Mouse (Mus musculus) right cerebral cortex, postnatal 36 days (tissue): ENCODE data around the gene Hdgfl3.

ENCODE experiments used
- DNase-seq, 2 experiments: peaks; one replicate each; pipeline ENCODE4 v3.0.0; 2022; ENCODE audit warnings: low spot score in 2 of 2, mixed read lengths in 1 of 2

Hdgfl3 gene

DNA sequence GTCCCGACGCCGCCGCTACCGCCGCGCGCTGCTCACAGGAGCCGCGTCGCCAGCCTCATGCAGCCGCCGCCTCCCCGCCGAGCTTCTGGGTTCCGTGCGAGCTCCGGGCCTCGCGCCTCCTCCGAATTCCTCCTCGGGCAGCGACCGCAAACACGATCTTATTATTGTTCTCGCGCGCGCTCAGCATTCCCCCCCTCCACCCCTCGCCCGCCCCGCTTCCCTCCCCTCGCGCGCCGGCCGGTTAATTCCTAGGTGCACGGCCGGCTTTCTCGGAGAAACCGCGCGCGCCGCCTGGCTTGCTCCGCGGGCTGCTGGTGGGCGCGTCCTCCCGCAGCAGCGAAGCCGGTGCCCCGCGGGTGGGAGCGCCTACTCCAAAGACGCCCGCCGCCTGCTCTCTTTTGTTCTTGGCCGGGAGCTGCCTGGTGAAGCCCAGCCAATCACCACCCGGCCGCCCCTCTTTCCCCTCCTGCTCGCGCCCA lies at the start of gene Hdgfl3:
Gene Hdgfl3 (minus strand): TSS at position 207 of the 479 bp plus-strand sequence.
- peak; percentile 72 to 73 for DNase-seq

DNA sequence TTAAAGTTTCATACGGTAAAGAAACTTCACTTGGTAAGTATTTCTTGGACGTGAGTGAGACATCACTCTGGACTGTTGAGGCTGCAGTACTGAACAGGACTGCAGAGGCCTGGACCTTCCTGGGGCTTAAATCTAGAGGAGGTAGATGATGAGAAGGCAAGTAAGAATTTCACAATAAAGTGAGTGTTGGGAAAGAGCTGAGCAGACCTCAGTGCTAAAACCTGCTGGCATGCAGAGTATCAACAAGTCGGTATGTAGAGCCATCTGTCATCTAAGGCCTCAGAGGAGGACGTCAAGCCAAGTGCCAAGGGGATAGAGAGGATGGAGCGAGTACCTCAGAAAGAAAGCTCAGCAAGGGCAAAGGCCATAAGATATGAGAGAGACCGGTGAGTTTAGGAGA lies 49.4 kb upstream of the Hdgfl3 start:
- no peak for DNase-seq

DNA sequence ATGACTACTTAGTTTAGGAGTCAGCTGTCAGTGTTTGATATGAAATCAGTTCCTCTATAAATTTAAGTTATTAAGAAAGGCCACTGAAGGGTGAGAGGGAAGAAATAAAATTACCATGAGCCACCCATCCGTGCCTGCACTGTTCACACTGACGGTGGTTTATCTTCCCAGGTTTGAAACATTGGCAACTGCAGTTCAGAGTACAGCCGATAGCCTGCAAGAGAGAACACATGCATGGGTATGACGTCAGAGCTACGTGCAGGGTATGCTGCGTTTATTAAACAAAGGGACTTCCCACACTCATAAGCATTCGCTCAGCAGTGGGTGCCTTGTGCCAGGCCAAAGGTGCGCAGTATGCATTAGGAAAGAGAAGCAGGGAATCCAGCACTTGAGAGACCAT lies 44.0 kb upstream of the Hdgfl3 start:
- DNase-seq: no peak

DNA sequence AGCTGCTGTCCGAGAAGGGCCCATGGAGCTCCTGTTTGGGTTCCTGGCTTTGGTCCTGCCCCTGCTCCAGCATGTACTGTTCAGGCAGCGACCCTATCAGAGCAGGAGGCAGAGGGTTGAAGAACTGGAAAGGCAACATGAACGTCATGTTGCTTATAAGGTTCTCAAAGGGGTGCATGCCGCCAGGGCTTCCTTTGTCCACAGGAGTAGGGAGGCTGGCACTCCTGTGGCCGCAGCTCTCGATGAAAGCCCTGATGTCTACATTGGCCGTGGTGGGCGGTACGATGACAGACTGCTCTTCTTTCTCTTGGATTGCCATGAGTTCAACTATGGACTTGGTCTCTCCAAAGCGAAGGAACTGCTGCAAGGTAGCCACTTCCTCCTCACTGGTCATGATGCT lies 40.3 kb upstream of the Hdgfl3 start:
- DNase-seq: no peak

DNA sequence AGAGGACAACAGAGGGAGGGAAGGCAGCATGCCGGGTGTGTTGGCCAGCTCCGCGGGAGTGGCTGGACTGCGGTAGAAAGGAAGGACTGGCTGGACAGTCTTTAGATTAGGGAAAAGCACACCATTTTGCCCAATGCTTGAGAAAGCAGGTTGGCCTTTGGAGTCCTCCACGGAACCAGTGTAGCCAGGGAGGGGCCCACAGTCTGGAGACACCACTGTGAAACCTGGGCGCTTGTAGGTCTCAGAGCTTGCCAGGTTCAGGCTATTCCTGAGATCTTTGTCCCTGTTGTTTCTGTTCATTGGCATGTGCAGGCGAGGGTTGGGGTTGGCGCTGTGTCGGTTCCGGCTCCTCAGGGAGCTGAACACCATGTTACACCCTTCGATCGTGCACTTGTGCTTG lies 39.7 kb upstream of the Hdgfl3 start:
- no peak for DNase-seq

DNA sequence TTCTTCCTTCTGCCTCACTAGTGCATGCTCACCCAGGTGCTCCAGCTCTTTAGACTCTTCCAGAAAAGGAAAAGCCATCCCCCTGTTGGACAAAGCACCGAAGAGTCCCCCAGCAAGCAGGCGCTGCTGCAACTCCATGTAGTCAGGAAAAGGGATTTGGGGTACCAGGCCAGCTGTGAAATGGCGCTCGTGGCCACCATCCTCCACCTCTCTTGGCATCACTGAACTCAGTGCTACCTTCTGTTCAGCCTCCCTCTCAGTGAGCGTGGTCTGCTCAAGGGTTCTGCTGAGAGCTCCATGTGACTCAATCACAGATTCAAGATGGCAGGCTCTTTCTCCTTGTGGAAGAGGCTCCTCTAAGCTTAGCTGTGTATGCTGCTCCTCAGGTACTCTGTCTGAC lies 39.1 kb upstream of the Hdgfl3 start:
- DNase-seq: no peak

DNA sequence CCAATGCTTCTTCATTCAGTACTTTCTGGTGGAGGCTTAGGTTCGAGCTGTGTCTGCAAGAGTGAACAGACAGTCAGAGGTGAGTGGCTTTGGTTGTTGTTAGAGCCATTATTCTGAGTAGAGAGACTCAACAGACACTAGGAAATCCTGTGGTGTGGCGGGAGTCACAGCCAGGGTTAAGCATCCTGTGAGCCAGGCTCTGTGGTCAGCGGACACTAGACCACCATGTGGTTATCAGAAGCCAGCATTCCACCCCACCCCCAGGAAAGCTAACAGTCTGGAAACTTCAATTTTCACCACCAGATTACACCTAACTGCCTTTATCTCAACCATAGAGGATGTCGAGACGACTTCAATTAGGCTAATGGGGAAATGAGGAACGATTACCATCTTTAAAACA lies 34.7 kb upstream of the Hdgfl3 start:
- no peak for DNase-seq

DNA sequence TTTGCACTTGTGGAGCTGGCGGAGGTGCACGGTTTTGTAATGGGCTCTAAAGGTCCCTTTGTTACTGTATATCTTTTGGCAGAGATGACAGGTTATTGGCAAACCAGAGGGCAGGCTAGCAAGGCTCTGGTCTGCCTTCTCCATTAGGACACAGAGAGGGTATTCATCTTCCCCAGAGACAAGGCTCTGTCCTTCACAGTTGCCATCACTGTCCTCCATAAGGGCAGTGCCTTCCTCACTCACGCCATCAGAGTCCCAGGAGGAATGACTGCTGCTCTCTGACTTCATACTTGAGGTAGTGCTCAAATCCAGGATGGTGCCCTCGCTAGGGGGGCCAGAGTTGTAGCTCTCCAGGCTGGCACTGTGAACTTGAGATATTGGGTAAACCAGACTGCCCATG lies 34.2 kb upstream of the Hdgfl3 start:
- no peak for DNase-seq

DNA sequence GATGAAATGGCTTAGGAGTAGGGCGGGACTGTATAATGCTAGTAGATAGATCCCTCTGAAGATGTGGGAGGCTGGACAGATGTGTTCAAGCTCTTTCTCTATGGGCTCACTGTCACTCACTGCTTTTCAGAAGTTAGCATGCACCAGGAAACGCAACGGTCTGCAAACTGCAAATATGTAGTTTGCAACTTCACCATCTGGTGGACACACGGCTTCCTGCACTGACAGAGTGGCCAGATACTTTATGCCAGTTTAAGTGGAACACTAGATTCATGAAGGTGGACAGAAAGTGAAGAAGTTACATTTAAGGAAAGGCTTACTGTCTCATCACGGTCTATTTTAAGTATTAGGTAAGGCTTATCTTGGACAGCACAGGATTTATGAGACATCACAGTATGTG lies 31.9 kb upstream of the Hdgfl3 start:
- DNase-seq: no peak

DNA sequence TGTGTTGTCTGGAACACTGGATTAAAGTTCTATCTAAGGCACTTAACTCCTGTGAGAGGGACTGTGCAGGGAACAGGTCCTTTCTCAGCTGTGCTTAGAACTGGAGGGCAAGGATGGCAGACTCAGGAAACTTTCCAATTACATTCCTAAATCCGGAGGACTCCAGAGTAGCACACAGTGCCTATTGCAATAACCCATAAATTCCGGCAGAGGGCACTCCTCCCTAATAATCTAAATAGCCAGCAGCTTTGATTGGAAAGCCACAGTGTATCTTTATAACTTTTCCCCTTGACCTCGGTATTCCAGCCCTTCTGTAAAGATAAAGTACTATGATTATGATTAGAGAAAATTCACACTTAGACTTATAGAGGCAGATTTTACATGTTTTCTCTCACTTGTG lies 25.4 kb upstream of the Hdgfl3 start:
- DNase-seq: no peak

DNA sequence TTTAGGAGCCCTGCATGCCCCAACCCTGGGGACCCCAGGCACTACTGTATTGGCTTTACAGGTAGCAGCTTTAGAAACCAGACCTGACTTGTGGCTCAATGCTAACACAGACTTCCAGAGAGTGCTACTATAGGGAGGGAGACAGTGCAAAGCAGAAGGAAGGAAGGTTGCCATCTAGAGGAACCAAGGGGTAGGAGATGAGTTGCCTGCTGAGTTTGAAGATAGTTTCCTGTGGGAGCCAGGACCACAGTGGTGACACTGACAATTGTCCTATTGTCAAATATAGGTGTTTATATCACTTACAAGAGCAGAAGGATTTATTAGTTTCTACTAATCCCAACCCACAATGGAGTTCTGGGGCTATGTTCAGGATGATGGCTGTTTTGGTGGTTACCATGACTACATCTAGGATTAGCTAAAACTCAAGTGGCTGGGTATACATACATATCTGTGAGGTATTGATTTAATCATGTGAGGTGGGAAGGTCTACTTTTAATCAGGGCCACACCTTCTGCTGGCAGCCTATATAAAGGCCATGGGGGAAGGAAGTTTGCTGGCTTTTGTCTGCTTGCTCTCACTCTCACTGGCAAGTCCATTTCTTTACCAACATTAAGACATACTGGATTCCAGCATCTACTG lies 20.1 kb upstream of the Hdgfl3 start:
- DNase-seq: peak in 1 of 2 experiments; percentile 32

DNA sequence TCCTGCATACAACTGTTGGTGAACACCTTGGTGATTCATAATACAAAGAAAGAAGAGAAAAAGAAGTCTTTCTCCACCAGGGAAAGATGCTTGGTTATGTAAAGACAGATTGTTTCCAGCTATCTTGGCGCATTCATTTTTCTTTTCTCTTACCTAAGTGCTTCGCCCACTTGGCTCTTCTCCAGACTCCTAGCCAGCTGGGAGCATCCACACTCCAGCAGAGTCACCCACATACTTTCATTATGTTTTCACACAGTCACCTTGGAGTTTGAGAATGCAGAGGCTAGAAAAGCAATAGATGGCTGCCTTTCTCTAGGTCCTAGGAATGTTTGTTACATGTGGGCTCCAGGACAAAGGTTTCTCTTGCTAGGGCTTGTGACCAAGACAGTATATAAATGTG lies 16.2 kb upstream of the Hdgfl3 start:
- DNase-seq: no peak

DNA sequence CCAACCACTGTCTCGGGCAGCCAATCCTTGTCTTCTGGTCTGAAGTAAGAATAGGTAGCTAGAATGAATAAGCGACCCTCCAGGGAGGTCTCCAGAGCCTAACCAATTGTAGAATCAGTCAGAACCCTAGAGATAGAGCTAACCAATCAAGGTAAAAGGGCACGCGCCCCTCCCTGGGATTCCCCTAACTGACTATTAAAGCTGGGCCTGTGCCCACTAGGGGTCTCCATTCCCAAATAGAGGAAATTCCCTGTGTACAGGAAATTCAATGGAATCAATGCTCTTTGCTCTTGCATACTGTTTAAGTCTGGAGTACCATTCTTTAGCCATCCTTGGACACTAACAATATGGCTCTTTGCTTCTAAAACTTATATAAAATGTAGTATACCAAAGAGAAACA lies 11.1 kb upstream of the Hdgfl3 start:
- no peak for DNase-seq

DNA sequence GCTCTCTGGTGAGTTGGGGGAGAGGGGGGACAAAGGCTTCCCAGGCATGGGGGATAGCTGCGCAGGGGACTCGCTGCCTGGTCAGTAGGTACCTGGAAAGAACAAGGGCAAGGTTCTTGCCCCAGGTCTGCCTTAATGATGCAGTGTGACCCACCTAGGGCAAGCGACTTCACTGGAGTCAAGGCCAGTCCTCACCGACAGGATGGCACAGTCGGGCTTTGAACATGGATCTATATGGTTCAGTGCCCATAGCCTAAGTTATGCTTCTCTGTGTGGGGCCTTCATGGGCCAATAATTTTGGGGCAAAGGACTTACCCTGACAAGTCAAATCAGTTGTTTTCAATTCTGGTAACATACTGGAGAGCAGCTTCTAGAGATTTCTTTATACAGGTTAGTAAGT lies 533 bp upstream of the Hdgfl3 start:
- DNase-seq: no peak

DNA sequence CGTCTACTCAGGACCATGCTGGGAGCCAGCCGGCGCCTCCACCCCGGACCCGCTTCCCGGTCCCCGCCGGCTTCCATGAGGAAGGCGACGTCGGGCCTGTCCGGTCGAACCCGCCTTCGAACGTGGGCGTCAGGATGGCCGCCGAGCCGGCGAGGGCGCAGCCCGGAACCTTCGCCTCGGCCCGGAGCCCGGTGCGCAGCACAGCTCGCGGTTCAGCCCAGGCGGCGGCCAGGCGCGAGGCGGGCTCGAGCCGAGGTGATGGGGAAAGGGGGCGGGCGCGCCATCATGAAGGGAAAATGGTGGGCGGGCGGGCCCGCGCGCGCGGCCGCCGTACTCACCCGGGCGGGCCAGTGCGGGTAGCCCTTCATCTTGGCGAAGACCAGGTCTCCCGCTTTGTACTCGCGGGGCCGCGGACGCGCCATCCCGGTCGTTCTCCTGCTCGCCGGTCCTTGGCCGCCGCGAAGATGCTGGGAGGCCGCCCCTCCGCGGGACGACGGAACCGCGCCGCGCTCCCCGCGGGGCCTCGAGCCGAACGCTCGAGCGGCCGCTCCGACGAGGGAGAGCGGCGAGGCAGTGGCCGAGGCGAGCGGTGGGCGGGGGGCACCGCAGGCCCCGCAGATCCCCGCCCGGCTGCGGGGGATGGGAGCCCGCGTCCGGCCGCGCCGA lies 539 bp downstream of the Hdgfl3 start:
- DNase-seq: peak; percentile 38 to 43

DNA sequence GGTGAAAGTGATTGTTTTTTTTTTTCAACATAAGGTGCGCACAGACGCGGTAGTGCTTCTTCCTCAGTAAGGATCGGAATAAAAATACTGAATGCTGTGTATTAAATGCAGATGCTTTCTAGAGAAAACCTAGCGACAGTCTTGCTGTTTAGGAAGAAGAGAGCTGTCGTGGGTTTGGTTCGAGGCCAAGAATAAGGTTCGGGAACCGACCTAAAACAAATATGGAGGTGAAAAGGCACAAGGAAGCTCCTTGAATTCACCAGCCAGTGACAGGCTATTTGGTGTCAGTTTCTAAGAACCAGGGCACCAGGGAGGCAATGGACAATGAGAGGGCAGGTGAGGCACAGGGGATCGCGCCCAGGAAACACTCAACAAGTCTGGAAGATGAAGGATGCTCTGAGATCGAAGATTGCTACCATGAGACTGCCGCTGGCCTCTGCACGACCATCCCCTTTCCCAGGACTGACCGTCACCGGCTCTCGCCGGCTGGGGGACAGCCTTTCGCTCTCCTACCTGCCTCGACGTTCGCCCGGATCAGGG lies 1.1 kb downstream of the Hdgfl3 start:
- no peak for DNase-seq

DNA sequence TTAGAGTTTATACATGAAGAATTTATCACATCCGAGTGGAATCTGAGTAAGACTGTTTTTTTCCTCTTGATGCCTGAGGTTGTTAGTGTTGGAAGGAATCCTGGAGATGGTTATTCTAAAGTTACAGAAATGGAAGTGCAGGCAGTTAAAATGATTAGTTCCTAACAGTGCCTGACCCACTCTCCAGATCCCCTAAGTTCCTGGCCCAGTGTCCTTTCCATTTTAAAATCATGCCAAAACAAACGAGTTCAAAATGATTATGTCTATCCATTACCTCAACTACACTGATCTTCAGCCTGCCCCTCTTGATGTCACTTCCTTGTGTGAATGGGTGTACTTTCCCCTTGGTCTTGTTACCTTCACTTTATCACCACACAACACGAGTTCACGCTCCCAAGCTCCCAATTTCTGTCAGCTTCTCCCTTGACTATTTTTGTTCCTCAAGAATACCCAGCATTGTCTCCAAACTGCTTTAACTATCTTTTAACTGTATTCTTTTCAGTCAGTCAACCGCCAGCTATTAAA lies 1.7 kb downstream of the Hdgfl3 start:
- DNase-seq: no peak

DNA sequence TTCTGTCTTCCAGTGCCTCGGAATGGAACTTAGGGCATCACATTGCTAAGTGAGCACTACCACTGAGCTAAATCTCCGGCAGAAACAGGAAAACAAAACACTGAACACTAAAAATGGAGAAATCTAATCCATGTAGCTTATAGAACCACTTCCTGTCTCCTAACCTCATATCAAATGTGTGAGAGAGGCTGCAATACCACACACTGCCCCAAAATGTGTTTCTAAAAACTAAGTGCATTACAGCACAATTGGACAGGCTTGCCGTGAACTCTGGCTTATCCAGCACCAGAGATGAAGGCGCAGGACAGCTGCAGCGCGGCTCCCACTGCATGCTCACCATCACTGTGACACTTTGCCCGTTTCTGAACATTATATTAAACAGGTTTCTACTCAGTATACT lies 5.3 kb downstream of the Hdgfl3 start:
- DNase-seq: no peak

DNA sequence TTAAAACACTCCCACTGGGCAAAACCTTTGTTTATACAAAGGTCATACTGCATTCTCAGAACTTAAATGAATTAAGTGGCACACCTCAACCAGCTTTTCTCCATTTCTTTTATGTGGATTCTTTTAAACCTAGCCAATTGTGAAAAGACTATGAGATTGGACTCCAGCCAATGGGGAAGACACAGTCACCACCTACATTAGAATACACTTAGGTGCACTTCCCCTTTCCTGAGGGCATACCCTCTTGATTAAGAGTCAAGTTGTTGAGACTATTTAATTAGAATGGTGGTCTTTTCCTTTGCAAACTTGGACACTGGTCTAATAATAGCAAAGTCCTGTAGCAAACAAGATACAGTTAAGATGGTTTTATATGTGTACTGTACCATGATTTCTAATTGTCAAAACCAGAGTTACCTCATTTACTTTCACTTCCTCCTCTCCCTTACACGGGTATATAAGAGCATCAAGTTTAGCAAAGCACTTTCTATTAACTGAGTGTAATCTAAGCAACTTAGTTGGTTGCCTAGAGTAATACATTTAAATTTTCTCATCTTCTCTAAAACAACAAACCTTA lies 12.8 kb downstream of the Hdgfl3 start:
- no peak for DNase-seq

DNA sequence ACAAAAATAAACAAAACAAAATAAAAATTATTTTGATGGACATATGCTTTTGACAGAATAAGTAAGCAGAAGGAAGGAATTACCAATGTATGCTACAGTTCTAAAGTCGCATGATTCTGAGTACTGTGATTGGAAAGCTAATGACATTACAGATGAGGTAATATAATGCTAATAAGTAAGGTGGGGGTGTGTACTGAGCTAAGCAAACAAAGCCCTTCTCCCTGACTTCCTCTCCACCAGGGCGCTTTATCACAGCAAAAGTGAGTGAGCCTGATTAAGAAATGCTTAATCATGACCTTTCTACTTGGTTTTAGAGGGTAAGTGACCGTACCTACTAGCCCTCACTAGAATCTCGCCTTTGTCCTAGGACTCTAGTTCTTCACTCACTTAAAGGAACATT lies 14.0 kb downstream of the Hdgfl3 start:
- no peak for DNase-seq

DNA sequence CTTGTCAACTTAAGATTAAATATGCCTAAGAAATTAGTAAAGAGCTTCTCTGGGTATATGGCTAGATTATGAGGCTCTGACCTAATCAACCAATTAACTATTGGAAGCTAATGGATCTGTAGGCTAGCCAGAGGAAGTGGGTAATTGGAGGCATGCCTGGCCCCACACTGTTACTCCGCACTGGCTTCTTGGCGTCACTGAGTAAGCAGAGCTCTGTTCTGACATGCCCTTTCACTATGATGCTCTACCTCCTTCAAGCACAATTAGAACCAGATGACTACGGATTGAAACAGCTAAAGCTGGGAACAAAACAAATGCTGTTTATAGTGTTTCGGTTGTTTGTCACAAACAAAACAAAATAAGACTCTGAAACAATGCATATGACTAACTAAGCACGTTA lies 16.0 kb downstream of the Hdgfl3 start:
- no peak for DNase-seq

DNA sequence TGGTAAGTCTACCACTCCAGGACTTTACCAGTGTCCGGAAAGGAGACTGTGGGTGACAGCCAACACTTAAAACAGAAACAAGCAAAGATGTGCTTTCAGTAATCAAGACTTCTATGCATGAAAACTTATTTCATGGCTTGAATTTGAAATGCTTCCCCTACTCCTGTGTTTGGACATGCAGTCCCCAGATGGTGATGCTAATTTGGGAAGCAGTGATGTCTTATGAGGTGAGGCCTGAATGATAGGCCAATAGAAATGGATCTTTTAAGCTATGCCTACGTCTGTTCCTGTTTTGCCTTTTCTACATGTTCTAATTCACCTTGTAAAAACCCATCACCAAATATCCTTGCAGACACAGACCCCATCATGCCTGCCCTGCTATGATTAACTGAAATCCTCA lies 29.3 kb downstream of the Hdgfl3 start:
- DNase-seq: no peak

DNA sequence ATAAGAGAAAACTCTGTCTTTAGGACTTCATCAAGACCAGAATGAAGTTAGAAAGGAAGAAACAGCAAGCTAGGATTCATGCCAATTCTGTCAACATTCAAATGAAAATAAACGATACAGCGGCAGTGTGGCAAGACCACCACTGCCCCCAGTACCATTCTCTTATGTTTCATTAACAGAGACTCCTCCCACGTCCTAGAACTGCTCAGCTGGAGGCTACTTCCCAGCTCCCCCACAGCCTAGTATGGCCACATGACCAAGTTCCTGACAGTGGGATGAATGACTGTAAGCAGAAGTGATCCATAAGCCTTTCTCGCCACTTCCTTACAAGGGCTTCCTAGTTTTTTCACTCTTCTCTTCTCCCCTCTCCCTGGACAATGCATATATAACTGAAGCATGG lies 30.2 kb downstream of the Hdgfl3 start:
- no peak for DNase-seq
